9 mouse cellular contexts compared by ENCODE assay signal in the genomic region with DNA sequence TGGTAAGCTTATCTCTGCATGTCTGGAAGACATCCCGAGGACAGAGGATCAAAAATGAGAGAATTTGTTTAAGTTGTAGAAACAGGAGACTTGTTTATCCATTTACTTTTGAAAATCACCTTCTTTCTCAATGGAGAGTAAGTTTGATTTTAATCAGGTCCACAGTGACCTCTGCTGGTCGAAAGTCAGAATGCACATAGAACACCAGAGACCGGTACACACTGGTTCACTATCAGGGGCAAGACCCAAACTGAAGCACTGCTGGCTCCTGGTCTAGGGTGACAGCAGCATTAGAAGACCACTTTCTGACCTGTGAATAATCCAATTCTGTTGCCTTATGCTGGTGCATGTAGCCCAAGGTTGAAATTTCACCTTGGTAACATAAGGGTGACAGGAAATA. TPM values are rescaled to one million over a fixed set of nuclear protein-coding genes. Genes with fewer than 3 reads are reported as not detected.
A peak's percentile ranks its signal among the peaks of the same experiment; 100 is the strongest.
DNase-seq lines count a peak whose midpoint lies in the region; ATAC-seq lines count a peak whose summit lies in the region.
"Had no signal": no experiment of that assay in that cellular context is flagged by ENCODE, and none has a peak within 500 bp of the region (broad histone marks: within the 10 kb centered on the region; RNA-seq: fewer than 3 reads in every experiment).

No protein-coding gene starts in this region.

- peak; percentile 60 for DNase-seq in gastrocnemius, adult 18-20 months (ENCODE audit: low spot score)
- no peak for DNase-seq in gastrocnemius, postnatal 25 days
- DNase-seq in brain, embryonic 18.5 days (ENCODE audit: low read depth, low spot score), result peak; percentile 42
- peak; percentile 36 for DNase-seq in fibroblast of lung, adult 2 months (ENCODE audit: low read depth)
- DNase-seq in layer of hippocampus, postnatal 10 days (ENCODE audit: low spot score in 2 of 2), result peak; percentile 83 to 87
- peak; percentile 27 for DNase-seq in skeletal muscle tissue, adult 2 months (ENCODE audit: low read depth, low spot score)

- H3K27me3 ChIP-seq in hindbrain, embryonic 13.5 days, result no peaks in the 10 kb centered on the region
- H3K27me3 ChIP-seq: liver, embryonic 15.5 days had no signal

- no peaks in the 10 kb centered on the region for H3K36me3 ChIP-seq in hindbrain, embryonic 13.5 days
- H3K36me3 ChIP-seq: liver, embryonic 15.5 days had no signal

- no peak overlapping the region for H3K9ac ChIP-seq in hindbrain, embryonic 13.5 days
- H3K9ac ChIP-seq: liver, embryonic 15.5 days had no signal

- ATAC-seq in hindbrain, embryonic 13.5 days (ENCODE audit: low FRiP score), result 0 out of 2 replicates have a peak, but pooled peaks have one; percentile 32
- ATAC-seq in megakaryocyte-erythroid progenitor cell, adult 5-6 weeks (replicated peaks; ENCODE audit: low FRiP score, low TSS enrichment, poor library complexity, severe bottlenecking), result peak; percentile 92

- H3K4me2 ChIP-seq in hindbrain, embryonic 13.5 days, result no peak overlapping the region
- H3K4me2 ChIP-seq: liver, embryonic 15.5 days had no signal

- H3K4me1 ChIP-seq in hindbrain, embryonic 13.5 days (replicated peaks), result peaks cover 12% of the 10 kb centered on the region
- H3K4me1 ChIP-seq: liver, embryonic 15.5 days had no signal

- no peaks in the 10 kb centered on the region for H3K9me3 ChIP-seq in hindbrain, embryonic 13.5 days
- H3K9me3 ChIP-seq: liver, embryonic 15.5 days had no signal

- no peak overlapping the region for H3K27ac ChIP-seq in hindbrain, embryonic 13.5 days
- H3K27ac ChIP-seq: liver, embryonic 15.5 days had no signal

- no peak overlapping the region for H3K4me3 ChIP-seq in hindbrain, embryonic 13.5 days
- H3K4me3 ChIP-seq: liver, embryonic 15.5 days had no signal

- 7% methylated on average over 3 of the region's 3 CpGs for WGBS in hindbrain, embryonic 13.5 days

RNA-seq across cellular contexts. Expression of gene Dut, which starts 32.4 kb away (rescaled TPM):
- 1 to 10 TPM; 6.8 TPM for total RNA-seq in gastrocnemius, adult 18-20 months (2021)
- total RNA-seq in gastrocnemius, postnatal 25 days (2021), result 1 to 10 TPM; 6.4 to 7.4 TPM
- 75.4 and 80.9 TPM in 2 replicates for polyA plus RNA-seq in hindbrain, embryonic 13.5 days (2015; fragmentation: Nextera tagmentation; extraction: Ambion mirVana)
- total RNA-seq in layer of hippocampus, postnatal 10 days (2021), result 10 to 100 TPM; 41.0 to 46.6 TPM
- total RNA-seq in megakaryocyte-erythroid progenitor cell, adult 5-6 weeks (2014; fragmentation: Nextera tagmentation), result 495 and 588 TPM in 2 replicates
- total RNA-seq in megakaryocyte-erythroid progenitor cell, adult 5-6 weeks (2017), result 309 and 443 TPM in 2 replicates

Comparison
In these comparisons a context has a peak if more than half of its experiments do, and no peak if none do; other contexts are left out.
1. RNA of gene Dut, which starts 32.4 kb away (total RNA-seq): 309 to 588 TPM in megakaryocyte-erythroid progenitor cell, adult 5-6 weeks; 41.0 to 46.6 TPM in layer of hippocampus, postnatal 10 days, 6.4 to 7.4 TPM in gastrocnemius, postnatal 25 days and 6.8 TPM in gastrocnemius, adult 18-20 months; every median in the first group is over 4 times any median in the second.